Mouse (Mus musculus): ENCODE data around the gene Taf1c.
A peak's percentile ranks its signal among the peaks of the same experiment; 100 is the strongest.

Gene Taf1c

DNA sequence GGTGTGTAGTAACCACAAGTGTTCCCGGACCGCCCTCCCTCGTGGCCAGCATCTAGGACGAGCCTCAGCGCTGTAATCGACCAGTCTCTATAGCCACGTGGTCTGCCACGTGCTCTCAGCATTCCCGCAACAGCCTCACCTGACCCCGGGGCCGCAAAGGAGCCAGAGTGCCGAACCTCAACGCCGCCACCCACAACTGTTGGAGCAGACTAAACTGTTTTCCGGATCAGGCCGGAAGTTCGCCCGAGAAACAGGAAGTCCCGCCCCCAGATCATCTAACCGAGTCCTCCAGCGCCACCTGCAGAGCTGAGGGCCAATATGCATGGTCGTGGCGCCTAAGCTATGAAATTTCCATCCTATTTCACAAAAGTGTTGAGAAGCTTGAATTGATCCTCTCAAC lies at the start of gene Taf1c:
Gene Taf1c (minus strand): TSS at position 227 of the 400 bp plus-strand sequence.
- peak; percentile 97 for DNase-seq

DNA sequence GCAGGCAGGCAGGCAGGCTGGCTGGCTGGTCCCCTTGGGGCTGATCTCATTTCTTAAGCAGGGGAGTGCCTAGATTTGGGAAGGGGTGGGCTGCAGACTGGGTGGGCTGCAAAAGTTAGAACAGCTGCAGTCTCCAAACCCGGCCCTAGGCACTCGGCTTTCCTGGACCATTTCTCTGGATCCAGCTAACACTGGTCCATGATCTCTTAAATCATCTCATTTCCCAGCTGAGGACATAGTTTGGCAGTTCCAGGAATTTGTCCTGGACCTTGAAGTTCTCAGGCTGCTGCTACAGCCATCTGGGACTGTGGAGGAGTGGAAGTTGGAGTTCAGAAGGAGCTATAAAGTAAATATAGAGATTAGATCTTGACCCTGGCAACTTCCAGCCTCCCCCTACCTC lies 46.3 kb upstream of the Taf1c start:
- no peak for DNase-seq

DNA sequence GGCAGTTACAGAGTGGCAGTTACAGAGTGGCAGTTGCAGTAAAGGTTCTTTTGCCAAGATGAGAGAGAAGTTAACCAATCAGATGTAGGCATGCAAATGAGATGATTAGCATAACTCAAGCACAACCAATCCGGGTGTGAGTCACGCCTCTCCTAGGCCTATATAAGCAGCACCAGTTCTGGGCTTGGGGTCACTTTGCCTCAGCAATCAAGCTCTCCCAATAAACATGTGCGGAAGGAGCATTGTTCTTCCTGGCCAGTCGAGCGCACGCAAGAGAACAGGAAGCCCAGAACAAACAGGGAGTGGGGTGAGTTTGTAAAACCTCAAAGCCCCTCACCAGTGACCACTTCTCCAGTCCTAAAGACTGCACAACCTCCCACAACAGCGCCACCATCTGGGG lies 41.8 kb upstream of the Taf1c start:
- DNase-seq, result no peak

DNA sequence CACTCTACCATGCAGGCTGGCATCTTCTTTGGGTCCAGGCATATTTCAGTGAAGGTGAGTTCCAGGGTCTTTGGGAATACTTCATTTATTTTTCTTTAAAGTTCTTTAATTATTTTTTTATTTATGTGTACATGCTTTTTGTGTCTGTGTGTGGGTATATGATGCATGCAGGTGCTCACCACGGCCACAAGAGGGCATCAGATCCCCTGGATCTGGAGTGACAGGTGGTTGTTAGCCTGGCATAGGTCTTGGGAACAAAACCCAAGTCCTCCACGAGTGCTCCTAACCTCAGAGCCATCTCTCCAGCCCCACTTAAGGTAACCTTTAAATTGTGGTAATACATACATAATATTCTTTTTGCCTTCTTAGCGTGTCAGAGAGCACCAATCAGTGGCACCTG lies 41.2 kb upstream of the Taf1c start:
- no peak for DNase-seq

DNA sequence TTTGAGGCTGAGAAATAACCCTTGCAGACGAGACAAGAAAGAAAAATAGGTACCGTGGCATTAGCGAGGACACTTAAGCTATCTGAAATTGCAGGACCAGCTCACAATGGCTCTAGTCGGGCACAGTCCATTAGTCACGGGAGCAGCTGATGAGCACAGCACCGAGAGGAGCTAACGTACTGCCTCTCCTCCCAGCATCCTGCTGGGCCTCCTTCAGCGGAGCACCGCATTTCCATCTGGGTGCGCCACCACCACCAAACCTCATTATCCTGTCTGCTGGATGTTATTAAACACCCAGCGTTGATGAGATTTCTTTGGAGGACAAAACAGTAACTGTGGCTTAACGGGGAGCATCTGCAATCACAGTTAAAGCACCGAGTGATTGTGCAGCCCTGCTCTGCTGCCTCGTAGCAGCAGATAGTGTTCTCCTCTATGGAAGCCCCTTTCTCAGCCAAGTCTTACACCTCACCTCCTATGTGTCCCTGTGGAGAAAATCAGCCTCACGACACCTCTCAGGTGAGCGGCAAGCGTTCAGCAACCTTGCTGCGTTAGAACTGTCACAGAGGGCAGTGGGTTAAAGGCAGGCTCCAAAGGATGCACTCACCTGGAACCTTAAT lies 40.1 kb upstream of the Taf1c start:
- no peak for DNase-seq

DNA sequence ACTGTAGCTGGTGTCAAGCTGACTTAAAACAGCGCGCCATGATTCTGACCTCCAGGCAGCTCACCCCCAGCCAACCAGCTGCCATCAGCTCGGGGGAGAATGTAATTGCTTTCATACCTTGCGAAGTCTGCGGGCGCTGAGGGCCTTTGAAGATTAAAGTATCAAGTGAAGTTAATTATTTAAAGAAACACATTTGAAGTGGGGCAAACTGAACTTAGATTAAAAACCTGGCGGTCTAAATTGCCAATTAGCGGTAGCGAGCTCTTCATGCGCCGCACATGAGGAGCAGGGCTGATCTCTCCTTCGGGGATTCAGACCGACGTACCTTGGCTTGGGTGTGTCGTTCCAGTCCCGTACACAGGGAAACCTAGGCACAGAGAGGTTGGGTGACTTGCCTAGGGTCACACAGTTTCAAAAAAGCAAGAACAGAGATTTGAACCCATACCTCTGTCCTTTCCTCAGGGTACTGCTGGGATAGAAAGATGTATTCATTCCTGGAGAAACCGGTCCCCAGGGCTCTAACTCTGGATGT lies 39.5 kb upstream of the Taf1c start:
- no peak for DNase-seq

DNA sequence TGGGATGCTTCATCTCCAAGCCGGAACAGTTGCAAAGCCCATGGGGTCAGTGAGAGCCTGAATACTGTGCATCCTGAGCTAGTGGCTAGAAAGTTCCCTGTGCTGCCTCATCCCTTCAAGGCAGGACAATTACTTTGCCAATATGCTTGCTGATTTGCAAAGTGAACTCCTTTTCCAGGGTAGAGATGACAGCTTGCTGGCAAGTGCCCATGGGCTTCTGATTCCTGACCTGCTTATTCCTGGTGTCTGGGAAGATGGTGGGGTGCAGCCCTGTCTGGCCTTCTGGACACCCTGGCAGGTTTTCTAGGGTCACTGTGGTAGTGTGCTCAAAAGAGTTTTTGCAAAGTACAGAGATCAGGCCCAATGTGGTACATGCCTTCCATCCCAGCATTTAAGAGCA lies 37.9 kb upstream of the Taf1c start:
- no peak for DNase-seq

DNA sequence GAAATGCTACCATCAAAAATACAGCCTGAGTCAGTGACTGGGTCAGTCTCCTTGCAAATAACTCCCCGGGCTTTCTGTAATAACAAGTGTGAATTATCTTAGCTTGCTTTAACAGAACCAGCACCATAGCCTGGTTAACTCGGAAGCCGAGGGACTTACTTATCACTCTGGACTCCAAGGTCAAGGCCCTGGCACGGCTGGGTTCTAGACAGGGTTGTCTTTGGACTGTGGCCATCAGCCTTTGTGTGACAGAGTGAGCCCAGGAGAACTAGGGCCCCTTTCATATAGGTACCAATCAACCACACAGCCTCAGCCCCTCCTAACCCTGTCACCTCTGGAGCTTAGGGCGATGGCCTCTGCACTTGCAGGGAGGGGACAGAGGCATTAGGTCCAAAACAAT lies 36.0 kb upstream of the Taf1c start:
- DNase-seq, result no peak

DNA sequence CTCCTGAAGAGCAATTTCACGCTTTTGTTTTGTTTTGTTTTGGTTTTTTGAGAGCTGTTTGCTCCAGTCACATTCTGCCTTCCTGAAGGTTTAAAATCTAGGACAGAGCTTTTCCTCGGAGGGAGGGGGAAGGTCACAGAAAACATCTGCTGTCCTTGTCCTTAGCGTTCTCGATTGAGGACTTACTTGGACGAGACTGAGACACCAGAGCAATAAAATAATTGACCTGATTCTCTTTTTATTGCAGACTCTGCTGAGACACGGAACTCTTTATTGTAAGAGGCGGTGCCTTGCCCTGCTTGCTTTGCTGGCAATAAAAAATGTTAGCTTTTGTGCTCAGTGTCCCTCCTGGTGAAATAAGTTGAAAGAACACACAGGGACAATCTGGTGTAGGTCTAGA lies 34.8 kb upstream of the Taf1c start:
- DNase-seq, result no peak

DNA sequence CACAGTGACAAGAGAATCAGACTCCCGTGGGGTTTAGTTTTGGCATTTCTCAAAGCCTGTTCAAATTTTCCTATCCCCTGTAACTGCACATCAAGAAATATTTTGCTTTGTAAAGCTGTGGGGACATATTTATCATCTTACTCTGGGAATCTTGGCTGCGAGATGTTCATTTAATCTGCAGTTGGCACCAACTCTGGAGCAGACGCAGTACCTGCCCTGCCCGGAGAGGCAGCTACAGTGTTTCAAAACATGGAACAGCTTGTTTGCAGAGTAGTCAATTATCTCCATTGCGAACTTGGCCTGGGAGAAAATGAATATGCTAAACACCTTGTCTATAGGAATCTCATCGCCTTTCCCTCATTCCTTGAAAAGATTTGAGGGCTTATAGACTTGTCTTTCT lies 33.2 kb upstream of the Taf1c start:
- DNase-seq, result no peak

DNA sequence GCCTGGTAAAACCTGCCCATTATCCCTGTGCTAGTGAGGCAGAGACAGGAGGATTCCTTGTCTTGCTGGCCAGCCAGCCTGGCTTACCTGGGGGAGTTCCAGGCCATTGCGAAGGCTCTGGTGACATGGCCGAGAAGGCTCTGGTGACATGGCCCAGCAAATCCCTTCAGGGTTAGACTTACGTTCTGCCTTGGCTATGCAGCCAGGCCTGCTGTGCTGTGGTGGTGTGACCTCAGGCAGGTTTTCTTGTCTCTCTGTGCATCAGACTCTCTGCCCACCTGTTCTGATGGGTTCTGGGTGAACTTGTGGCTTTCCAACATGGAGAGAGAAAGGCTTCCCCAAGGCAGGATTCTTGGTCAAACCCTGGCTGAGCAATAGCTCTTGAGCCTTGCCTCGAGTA lies 32.4 kb upstream of the Taf1c start:
- DNase-seq, result no peak

DNA sequence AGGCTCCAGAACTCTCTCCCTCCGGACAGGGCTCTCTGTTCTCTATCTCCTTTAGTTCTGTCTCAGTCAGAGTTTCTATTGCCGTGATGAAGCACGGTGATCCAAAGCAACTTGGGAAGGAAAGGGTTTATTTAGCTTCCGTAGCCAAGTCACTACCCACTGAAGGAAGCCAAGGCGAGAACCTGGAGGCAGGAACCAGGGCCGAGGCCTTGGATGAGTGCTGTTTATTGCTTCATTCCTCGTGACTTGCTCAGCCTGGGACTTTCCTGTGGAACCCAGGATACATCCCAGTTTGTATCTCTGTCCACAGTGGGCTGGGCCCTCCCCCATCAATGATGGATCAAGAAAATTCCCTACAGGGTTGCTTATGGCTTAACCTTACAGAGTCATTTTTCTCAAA lies 31.7 kb upstream of the Taf1c start:
- no peak for DNase-seq

DNA sequence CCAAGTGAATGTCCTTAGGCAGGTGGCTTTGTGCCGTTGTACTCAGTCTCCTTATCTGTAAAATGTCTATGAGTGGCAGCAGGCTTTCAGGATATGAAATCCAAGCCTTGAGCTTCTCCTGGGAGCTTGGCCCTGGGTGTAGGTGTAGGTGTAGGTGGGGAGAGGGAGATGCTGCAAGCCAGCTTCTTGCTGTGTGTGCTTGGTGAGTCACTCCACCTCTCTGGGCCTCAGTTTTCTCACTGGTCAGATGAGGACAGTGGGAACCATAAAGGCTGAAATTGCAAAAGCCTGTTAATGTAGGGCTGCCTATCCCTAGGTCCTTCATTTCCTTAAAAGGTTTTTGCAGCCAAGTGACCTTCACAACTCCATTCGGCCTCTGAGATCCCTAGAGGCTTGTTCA lies 30.9 kb upstream of the Taf1c start:
- DNase-seq, result no peak

DNA sequence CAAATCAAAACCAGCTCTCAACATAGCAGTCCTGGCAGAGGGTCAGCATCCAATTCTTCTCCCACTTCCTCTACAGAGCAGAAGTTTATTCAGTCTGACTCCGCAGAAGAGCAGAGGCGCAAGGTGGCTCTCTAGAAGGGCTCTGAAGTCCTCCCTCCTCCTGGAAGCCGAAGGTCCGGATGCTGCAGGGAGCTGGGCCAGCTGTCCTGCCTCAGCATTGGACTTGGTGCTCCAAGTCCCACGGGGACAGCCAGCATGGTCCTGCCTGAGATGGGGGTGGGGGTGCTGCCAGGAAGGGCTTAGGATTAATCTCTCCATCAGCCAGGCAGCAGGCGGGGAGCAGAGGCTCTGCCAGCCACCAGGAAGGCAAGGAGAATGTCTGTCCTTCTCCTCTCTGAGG lies 30.4 kb upstream of the Taf1c start, which contains the start of gene Kcng4:
Gene Kcng4 (minus strand): TSS at position 303 of the 400 bp plus-strand sequence.
- no peak for DNase-seq

DNA sequence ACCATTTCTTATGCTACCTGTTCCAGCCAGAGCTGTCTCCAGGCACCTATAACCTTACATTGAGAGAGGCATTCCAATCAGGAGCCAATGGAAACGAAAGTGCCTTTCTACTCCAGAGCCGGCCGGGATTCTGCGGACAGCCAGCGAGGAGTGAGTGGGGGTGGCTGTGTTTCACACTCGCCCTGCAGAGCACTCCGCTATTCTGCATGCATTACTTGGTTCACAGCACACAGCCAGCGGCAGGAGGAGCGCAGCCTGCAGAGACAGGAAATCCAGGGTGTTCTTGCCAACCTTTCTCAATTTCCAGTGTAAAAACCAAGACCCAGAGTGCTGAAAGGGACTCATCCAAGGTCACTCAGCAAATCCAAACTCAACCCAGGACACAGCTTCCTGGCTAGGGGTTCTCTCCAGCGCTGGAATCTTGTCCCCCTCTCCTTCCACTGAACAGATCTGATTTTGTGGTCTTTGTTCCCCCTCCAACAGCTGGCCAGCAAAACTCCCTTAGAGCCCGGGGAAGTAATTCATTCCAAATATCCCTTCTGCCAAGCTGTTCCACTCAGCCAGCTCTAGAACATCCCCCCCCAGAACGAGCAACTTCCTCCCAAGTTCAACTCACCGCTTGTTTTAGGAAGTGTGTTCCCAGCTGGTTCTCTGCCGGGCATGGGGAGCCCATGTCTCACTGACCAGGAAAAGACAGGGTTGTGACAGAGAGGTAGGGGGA lies 29.8 kb upstream of the Taf1c start:
- no peak for DNase-seq

DNA sequence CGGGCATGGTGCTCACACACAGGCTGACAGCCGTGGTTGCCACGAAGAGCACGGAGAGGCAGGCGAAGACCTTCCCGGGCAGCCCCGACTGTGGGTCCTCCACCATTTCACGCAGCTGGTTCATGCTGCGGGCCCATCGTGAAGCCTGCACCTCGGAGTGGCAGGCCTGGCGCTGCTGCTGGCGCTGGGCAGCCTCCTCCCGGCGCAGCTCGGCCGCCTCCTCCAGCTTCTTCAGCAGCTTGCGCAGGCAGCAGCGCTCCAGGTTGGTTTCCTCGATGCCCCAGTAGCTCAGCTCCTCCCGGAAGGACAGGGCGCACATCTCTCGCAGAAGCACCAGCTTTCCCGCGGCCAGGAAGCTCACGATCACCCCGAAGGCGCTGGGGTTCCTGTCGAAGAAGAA lies 27.9 kb upstream of the Taf1c start:
- no peak for DNase-seq

DNA sequence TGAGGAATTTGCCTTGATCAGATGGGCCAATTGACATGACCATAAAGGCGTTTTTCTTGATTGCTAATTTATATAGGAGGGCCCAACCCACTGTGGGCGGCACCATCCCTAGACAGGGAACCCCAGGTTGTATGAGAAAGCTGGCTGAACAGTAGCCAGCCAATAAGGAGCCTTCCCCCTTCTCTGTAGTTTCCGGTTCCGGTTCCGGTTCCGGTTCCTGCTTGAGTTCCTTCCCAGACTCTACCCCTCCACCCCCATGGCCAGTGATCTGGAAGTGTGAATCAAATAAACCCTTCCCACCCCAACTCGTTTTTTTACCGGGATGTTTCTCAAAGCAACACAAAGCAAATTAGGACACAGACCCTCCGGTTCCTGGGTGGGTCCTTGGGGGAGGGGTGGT lies 27.2 kb upstream of the Taf1c start:
- no peak for DNase-seq

DNA sequence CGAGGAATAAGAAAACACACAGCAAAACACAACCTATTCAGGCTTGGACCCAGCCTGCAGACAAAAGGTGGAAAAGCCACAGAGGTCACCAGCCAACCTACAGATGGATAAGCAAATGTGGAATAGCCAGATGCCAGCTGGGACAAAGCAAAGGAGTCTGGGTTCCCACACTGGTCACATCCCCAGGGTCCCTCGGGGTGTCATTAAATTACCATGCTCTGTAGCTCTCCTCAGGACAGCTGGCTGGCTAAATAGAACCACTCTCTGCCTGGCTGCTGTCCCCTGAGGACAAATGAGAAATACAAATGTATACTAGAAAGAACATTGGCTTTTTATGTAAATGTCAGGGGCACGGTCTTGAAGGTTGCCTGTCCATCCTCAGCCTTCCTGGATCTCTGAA lies 25.8 kb upstream of the Taf1c start:
- no peak for DNase-seq

DNA sequence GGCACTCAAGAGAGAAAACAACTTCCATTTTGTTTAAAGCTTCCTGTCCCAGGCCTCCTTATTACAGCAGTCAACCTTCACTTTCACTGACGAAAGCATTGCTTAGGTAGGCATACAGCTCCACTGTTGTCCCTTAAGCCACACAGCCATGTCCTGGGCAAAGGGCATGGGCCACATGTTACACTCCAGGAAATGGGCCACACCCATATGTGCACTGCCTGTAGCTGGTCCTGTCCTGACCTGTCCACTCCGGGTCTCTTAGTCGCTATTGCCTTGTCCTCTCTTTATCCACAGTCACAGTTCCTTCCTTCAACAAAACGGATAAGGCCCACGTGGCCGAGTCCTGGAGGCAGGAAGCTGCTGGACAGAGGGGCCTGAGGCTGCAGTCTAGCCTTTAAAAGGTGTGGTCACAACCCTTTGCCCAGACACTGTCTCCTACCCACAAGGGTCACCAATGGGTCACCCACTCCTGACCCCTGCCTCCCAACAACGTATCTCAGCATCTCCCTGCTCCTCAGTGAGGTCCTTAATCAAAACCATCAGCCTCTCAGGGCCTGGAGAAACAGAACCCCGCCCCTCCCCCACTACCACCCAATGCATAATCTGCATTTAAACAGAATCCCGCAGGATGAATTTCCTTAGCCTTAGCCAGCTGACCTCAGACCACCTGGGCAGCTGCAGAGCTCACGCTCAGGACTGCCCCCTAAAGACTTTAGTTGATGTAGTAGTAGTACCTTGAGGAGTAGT lies 22.8 kb upstream of the Taf1c start:
- DNase-seq, result no peak

DNA sequence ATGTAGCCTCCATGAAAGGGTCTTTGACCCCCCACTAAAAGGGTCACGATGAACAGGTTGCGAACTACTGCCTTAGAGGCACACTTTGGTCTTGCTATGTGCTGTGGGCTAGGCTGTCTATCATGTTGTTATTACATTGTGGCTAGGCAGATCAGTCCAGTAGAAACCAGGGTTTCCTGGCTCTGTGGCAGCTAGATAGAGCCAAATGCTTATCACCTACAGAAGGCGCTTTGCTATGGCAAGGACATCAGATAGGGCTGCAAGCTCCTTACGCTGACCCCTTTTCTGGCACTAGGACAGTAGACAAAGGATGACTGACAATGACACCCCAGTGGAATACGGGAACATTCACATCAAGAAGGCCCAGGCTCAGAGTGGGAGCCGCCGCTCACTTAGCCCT lies 22.2 kb upstream of the Taf1c start:
- DNase-seq, result no peak

DNA sequence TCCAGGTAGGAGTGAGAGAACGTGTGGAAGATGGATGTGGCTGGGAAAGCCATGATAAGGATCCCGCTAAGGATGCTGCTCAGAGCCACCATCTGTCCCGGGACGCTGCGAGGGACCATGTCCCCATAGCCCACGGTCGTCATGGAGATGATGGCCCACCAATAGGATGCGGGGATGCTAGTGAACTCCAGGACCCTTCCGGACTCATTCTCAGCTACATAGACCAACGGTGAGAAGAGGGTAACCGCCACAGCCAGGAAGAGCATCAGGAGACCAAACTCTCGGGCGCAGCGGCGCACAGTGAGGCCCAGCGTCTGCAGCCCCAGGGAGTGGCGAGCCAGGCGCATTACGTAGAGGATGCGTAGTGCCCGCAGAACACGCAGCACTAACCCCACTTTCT lies 20.8 kb upstream of the Taf1c start:
- no peak for DNase-seq

DNA sequence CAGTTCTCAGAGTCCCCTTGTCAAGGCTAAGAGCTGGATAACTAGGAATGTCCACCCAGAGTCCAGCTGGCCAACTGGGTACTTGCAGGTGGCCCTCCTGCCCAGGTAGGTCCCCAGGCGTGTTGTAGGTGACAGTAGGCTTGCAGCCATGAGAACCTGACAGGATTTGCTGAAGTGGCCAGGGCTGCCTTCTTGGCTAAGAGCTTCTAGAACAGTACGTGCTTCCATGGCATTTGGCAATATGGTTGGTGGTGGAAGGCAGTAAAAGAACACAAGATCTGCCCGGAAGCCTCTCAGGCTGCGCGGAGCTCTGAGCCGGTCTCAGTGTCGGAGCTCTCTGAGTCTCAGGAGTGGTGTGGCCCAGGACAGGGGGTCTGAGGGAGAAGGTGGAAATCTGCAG lies 19.9 kb upstream of the Taf1c start:
- DNase-seq, result no peak

DNA sequence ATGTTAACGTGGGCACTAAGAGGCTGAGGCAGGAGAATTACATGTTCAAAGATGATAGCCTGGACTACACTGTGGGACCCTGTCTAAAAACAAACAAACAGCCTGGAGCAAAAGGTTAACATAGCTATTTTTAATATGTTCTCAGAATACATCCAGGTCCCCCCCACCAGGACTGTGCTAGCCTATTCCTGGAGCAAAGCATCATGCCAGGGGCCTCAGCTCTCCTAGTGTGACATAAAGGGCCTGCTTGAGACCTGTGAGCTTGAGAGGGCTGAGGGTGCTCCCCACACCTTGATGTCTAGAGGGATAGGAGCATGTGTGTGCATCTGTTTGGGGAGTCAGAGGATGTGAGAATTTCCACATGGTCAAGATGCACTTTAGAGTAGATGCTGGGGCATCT lies 18.7 kb upstream of the Taf1c start:
- DNase-seq, result no peak

DNA sequence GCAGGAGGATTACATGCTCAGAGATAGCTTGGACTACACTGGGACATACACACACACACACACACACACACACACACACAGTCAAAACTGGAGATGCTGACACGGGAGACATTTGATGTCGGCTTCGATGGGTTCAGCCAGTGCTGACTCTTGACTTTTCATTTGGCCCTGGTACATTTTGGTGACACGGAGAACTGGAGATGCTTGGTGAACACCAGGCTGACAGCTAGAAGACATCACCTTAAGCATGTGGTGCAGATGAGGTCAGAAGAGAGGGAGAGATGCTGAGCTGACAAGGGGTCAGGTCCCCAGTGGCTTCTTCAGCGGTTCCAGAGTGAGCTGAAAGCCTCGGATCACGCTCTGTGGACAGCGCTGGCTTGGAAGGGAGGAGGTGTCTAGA lies 18.0 kb upstream of the Taf1c start:
- no peak for DNase-seq

Measured in thymus, postnatal 4 days (tissue).